Mouse (Mus musculus) heart, embryonic 15.5 days (tissue): ENCODE measurements around the gene Brip1. TPM values are rescaled to one million over a fixed set of nuclear protein-coding genes. Genes with fewer than 3 reads are reported as not detected.

Experiments used
- ATAC-seq: fragments of 200-750 bp; cut with Nextera tagmentation; replicated peaks from 2 replicates; pipeline ENCODE4 v1.8.0; 2017; ENCODE audit warnings: low read depth, moderate TSS enrichment; ENCODE audit not compliant: insufficient number of reproducible peaks, insufficient read depth, low FRiP score
- H3K27ac ChIP-seq: fragments of 300-500 bp; sonication (generic); 2 replicates; pipeline ENCODE4 v1.5.1; 2015; ENCODE audit warnings: mild to moderate bottlenecking, inconsistent platforms
- H3K27me3 ChIP-seq: fragments of 300-500 bp; sonication (generic); 2 replicates; pipeline ENCODE4 v1.6.1; 2015; ENCODE audit warnings: inconsistent platforms
- H3K36me3 ChIP-seq: fragments of 300-500 bp; sonication (generic); 2 replicates; pipeline ENCODE4 v1.6.1; 2015; ENCODE audit warnings: mild to moderate bottlenecking, inconsistent platforms
- H3K4me1 ChIP-seq: fragments of 300-500 bp; sonication (generic); replicated peaks from 2 replicates; pipeline ENCODE4 v1.6.1; 2015; ENCODE audit warnings: inconsistent platforms
- H3K4me2 ChIP-seq: fragments of 300-500 bp; sonication (generic); 2 replicates; pipeline ENCODE4 v1.6.1; 2015; ENCODE audit warnings: inconsistent platforms, mild to moderate bottlenecking, moderate library complexity
- H3K4me3 ChIP-seq: fragments of 300-500 bp; sonication (generic); 2 replicates; pipeline ENCODE4 v1.5.1; 2015; ENCODE audit warnings: mild to moderate bottlenecking, inconsistent platforms
- H3K9ac ChIP-seq: fragments of 300-500 bp; sonication (generic); 2 replicates; pipeline ENCODE4 v1.6.1; 2015; ENCODE audit warnings: mild to moderate bottlenecking, inconsistent platforms
- H3K9me3 ChIP-seq: fragments of 300-500 bp; sonication (generic); replicated peaks from 2 replicates; pipeline ENCODE4 v1.6.1; 2016; ENCODE audit warnings: inconsistent platforms
- WGBS: fragments of 180-500 bp; shearing (Covaris S2); methylation state at CpG from one replicate; pipeline ENCODE4 v1.1.7; 2015; ENCODE audit warnings: mixed read lengths; 5-methylcytosine and 5-hydroxymethylcytosine counted together
- polyA plus RNA-seq: library from polyadenylated mRNA; unstranded; fragments of >200 nt; fragmentation: Nextera tagmentation; extraction: Ambion mirVana; gene quantifications from 2 replicates; pipeline ENCODE4 v1.2.1, GENCODE M21; 2015

The Brip1 gene
- 3.4 and 5.7 TPM in 2 replicates for polyA plus RNA-seq

DNA sequence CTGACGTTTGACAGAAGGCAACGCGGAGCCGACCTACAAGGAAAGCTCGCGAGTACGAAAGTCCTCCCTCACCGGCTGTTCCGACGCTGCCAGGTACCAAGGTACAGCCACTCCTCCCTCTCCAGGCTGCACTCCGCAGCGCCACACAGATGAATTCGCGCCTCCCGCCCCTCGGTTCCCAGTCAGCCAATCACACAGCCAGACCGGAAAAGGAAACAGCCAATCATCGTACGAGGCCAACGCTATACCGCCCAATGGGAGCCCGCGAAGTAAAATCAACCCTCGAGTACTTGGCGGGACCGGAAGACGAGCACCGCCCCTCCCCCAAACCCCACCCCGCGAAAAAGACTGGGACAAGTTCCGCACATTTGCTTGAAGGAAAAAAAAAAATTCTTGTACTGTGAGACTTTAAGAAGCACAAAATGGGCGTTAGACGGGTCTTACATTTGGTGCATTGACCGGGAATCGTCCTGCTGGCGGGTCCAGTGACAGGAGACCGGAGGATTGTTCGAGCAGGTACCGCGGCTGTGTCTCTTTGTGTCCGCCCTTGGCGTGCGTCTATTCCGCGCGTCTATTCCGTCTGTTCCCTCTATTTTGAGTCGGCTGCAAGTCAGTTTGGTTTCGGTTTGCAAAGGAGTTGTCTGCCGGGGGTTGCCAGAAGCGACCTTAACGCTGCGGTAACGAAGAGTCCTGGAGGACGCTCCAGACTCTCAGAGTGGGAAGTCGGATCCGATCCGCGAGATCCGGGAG lies at the start of gene Brip1:
Brip1 (minus strand) TSS at position 157 of the 750 bp plus-strand sequence.
- Histone ChIP-seq H3K36me3 (peaks cover 32% of the 10 kb centered on the region), H3K4me2 (peak within 1 kb of the TSS; percentile 79), H3K9me3 (no peaks in the 10 kb centered on the region), H3K9ac (peak within 1 kb of the TSS; percentile 80), H3K27ac (peak within 1 kb of the TSS; percentile 91), H3K4me3 (peak within 1 kb of the TSS; percentile 68), H3K4me1 (peaks cover 15% of the 10 kb centered on the region), H3K27me3 (no peaks in the 10 kb centered on the region)
- ATAC-seq: peak; percentile 97
- under 1% methylated on average over 60 of the region's 60 CpGs for WGBS

DNA sequence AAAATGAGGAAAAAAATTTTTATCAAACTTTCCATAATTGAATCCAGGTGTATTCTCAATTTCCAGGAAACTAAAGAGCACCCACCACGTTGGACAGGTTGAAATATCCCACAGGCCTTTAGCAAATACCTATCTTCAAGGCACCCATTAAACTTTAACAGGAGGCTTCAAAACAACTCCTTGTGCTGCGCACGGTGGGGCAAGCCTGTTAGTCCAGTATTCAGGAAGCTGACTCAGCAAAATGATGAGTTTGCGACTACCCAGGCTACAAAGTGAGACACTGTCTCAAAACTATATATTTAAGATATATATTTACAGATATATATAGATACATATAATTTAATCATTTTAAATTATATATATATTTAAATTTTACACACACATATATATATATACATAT lies 31.5 kb upstream of the Brip1 start:
- no peaks in the 10 kb centered on the region for H3K4me1 ChIP-seq
- H3K9me3 ChIP-seq: no peaks in the 10 kb centered on the region
- no peak overlapping the region for H3K4me2 ChIP-seq
- H3K27ac ChIP-seq: no peak overlapping the region
- no peak overlapping the region for H3K4me3 ChIP-seq
- H3K36me3 ChIP-seq: peaks cover 37% of the 10 kb centered on the region
- ATAC-seq: no peak
- WGBS: 83% methylated on average over 4 of the region's 4 CpGs
- H3K27me3 ChIP-seq: no peaks in the 10 kb centered on the region
- H3K9ac ChIP-seq: no peak overlapping the region

GRCm38 (mm10) chr11:86231781-86232350 lies 30.9 kb upstream of the Brip1 start:
- 91% methylated on average over 13 of the region's 13 CpGs for WGBS
- Histone ChIP-seq H3K9me3 (no peaks in the 10 kb centered on the region), H3K4me2 (no peak overlapping the region), H3K4me3 (no peak overlapping the region), H3K27ac (no peak overlapping the region), H3K4me1 (no peaks in the 10 kb centered on the region), H3K9ac (no peak overlapping the region), H3K27me3 (no peaks in the 10 kb centered on the region), H3K36me3 (peaks cover 39% of the 10 kb centered on the region)
- no peak for ATAC-seq

- H3K4me2 ChIP-seq: no peak overlapping the region
- no peak overlapping the region for H3K9ac ChIP-seq
- H3K36me3 ChIP-seq: peaks cover 32% of the 10 kb centered on the region
- WGBS: 82% methylated on average over 8 of the region's 8 CpGs
- H3K9me3 ChIP-seq: no peaks in the 10 kb centered on the region
- H3K4me1 ChIP-seq: no peaks in the 10 kb centered on the region
- no peak for ATAC-seq
- no peak overlapping the region for H3K4me3 ChIP-seq
- H3K27ac ChIP-seq: no peak overlapping the region
- no peaks in the 10 kb centered on the region for H3K27me3 ChIP-seq
Measured at GRCm38 (mm10) chr11:86226646-86227180, 25.7 kb upstream of the Brip1 start.

GRCm38 (mm10) chr11:86225761-86226160 lies 24.8 kb upstream of the Brip1 start:
- Histone ChIP-seq H3K4me2 (no peak overlapping the region), H3K27me3 (no peaks in the 10 kb centered on the region), H3K36me3 (peaks cover 26% of the 10 kb centered on the region), H3K9me3 (no peaks in the 10 kb centered on the region), H3K27ac (no peak overlapping the region), H3K4me3 (no peak overlapping the region), H3K9ac (no peak overlapping the region), H3K4me1 (no peaks in the 10 kb centered on the region)
- no peak for ATAC-seq
- 87% methylated on average over 4 of the region's 4 CpGs for WGBS

DNA sequence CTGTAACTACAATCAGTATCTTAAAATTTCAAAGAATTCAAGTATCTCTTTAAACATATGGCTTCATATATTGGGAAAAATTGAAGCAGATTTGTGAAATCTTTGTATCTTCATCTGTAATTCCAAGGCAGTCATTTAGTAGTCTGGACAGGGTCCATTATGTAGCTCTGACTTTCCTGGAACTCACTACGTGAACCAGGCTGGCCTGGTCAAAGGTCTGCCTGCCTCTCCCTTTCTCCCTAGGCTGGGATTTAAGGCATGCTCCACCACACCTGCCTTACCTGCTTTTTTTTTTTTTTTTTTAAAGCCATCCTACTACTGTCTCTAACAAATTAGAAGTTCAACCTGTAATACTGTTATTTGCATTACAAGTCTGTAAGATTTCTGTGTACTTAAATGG lies 10.8 kb upstream of the Brip1 start:
- no peaks in the 10 kb centered on the region for H3K27me3 ChIP-seq
- no peak for ATAC-seq
- no peak overlapping the region for H3K4me3 ChIP-seq
- no peak overlapping the region for H3K4me2 ChIP-seq
- no peak overlapping the region for H3K9ac ChIP-seq
- no peaks in the 10 kb centered on the region for H3K9me3 ChIP-seq
- H3K27ac ChIP-seq: no peak overlapping the region
- 82% methylated on average over 1 of the region's 1 CpGs for WGBS
- no peaks in the 10 kb centered on the region for H3K4me1 ChIP-seq
- H3K36me3 ChIP-seq: peaks cover 57% of the 10 kb centered on the region

DNA sequence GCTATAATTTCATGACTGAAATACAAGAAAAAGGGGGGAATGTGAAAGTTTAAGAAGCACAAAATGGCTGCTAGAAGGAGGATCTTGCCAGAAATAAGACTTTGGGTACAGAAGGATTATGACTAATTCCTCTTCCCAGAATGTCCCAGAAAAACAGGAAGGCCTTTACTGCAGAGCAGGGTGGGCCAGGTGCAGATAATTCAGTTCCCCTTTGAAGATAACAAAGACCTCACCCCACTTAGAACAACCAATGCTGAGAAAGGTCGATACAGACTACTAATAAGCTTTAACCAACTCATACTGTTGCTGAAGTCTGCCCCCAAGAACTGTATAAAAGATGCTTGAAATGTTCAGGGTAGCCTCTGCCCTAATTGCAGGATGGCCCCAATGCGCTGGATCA lies 8.1 kb upstream of the Brip1 start:
- H3K4me3 ChIP-seq: no peak overlapping the region
- H3K4me2 ChIP-seq: no peak overlapping the region
- no peaks in the 10 kb centered on the region for H3K4me1 ChIP-seq
- no peak overlapping the region for H3K9ac ChIP-seq
- WGBS: 91% methylated on average over 2 of the region's 2 CpGs
- H3K36me3 ChIP-seq: peaks cover 65% of the 10 kb centered on the region
- no peak for ATAC-seq
- no peaks in the 10 kb centered on the region for H3K9me3 ChIP-seq
- no peaks in the 10 kb centered on the region for H3K27me3 ChIP-seq
- H3K27ac ChIP-seq: no peak overlapping the region

GRCm38 (mm10) chr11:86205876-86206275 lies 4.9 kb upstream of the Brip1 start:
- Histone ChIP-seq H3K36me3 (peaks cover 63% of the 10 kb centered on the region), H3K4me2 (no peak overlapping the region), H3K27me3 (no peaks in the 10 kb centered on the region), H3K4me1 (peaks cover 9% of the 10 kb centered on the region), H3K9me3 (no peaks in the 10 kb centered on the region), H3K27ac (no peak overlapping the region), H3K9ac (no peak overlapping the region), H3K4me3 (no peak overlapping the region)
- no peak for ATAC-seq
- 89% methylated on average over 4 of the region's 4 CpGs for WGBS

- no peak overlapping the region for H3K4me3 ChIP-seq
- H3K9ac ChIP-seq: no peak overlapping the region
- no peak overlapping the region for H3K27ac ChIP-seq
- H3K4me2 ChIP-seq: no peak overlapping the region
- ATAC-seq: no peak
- no peaks in the 10 kb centered on the region for H3K9me3 ChIP-seq
- H3K4me1 ChIP-seq: peaks cover 11% of the 10 kb centered on the region
- peaks cover 63% of the 10 kb centered on the region for H3K36me3 ChIP-seq
- 95% methylated on average over 5 of the region's 5 CpGs for WGBS
- no peaks in the 10 kb centered on the region for H3K27me3 ChIP-seq
Measured at GRCm38 (mm10) chr11:86205031-86205430, 4.0 kb upstream of the Brip1 start.

DNA sequence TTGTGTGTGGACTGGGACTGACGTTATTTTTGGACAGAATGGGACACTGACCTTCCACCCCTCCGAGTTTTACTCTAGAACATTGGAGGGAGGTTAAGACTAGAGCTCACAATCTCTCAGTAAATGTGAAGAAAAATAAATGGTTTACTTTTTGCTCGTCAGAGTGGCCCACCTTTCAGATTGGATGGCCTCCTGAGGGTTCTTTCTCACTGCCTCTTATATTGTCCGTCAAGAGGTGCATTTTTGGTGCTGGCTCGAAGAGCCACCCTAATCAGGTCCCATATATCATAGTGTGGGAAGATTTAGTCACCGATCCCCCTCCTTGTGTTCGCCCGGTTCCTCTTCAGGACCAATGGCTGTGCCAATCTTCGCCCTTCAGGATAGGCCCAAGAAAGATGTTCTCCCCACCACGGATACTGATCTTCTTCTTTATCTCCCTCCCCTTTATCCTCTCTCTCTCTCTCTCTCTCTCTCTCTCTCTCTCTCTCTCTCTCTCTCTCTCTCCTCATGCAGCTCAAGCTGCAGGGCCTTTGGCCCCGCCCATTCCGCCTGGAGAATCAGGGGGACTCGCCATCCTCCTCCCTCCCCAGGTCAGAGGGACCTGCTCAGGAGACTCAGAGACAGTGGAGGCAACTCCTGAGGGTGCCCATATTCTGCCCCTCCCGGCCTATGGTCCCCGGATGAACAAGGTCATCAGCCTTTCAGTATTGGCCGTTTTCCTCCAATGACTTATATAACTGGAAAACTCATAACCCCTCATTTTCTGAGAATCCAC lies 1.1 kb upstream of the Brip1 start:
- ATAC-seq: no peak

GRCm38 (mm10) chr11:86200460-86201021 lies 452 bp downstream of the Brip1 start:
- H3K36me3 ChIP-seq: peaks cover 25% of the 10 kb centered on the region
- ATAC-seq: peak; percentile 72
- WGBS: 2% methylated on average over 21 of the region's 21 CpGs
- H3K9ac ChIP-seq: peak overlapping the region; percentile 56
- peak overlapping the region; percentile 55 for H3K27ac ChIP-seq
- H3K4me1 ChIP-seq: peaks cover 15% of the 10 kb centered on the region
- H3K27me3 ChIP-seq: no peaks in the 10 kb centered on the region
- H3K4me3 ChIP-seq: peak overlapping the region; percentile 68
- no peaks in the 10 kb centered on the region for H3K9me3 ChIP-seq
- peak overlapping the region; percentile 62 for H3K4me2 ChIP-seq

More for the DNA sequence above, 1.1 kb upstream of the Brip1 start:
- H3K4me2 ChIP-seq: peak overlapping the region; percentile 79
- no peaks in the 10 kb centered on the region for H3K9me3 ChIP-seq
- H3K4me3 ChIP-seq: peak overlapping the region; percentile 68
- peaks cover 15% of the 10 kb centered on the region for H3K4me1 ChIP-seq
- H3K36me3 ChIP-seq: peaks cover 40% of the 10 kb centered on the region
- 31% methylated on average over 16 of the region's 16 CpGs for WGBS
- peak overlapping the region; percentile 80 for H3K9ac ChIP-seq
- H3K27ac ChIP-seq: peak overlapping the region; percentile 91
- no peaks in the 10 kb centered on the region for H3K27me3 ChIP-seq
